Mouse (Mus musculus): ENCODE data around the gene Rnf121. TPM values are rescaled to one million over a fixed set of nuclear protein-coding genes. Genes with fewer than 3 reads are reported as not detected.

Rnf121 gene
- polyA plus RNA-seq, 1 experiment from 2014 or later: 29.3 TPM

DNA sequence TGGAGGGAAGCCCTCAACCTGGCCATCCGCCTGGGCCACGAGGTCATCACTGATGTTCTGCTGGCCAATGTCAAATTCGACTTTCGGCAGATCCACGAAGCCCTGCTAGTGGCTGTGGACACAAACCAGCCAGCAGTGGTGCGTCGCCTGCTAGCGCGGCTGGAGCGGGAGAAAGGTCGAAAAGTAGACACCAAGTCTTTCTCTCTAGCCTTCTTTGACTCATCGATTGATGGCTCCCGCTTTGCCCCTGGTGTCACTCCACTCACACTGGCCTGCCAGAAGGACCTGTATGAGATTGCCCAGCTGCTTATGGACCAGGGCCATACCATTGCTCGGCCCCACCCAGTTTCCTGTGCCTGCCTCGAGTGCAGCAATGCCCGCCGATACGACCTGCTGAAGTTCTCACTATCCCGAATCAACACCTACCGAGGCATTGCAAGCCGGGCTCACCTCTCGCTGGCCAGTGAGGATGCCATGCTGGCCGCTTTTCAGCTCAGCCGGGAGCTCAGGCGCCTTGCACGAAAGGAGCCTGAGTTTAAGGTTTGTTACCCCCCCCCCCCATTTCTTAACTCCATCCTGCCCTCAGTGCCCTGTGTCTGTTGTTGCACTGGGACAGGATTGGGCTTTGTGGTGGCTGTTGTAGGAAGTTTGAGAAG, 18.9 kb upstream of the Rnf121 start:
- Histone ChIP-seq H3K4me3 (ENCODE audit: low read depth, low read length) (no peak overlapping the region), H3K27me3 (ENCODE audit: insufficient read depth, low read length) (no peaks in the 10 kb centered on the region), H3K27ac (ENCODE audit: low read depth) (no peak overlapping the region), H3K4me1 (ENCODE audit: insufficient read depth) (no peaks in the 10 kb centered on the region), H3K4me2 (no peak overlapping the region), H3K9me3 (ENCODE audit: low read depth, low read length) (no peaks in the 10 kb centered on the region), H3K36me3 (ENCODE audit: insufficient read depth) (peaks cover 63% of the 10 kb centered on the region), H3K9ac (no peak overlapping the region)
- DNase-seq (no peak), ATAC-seq (ENCODE audit: insufficient read depth) (no peak)
- TF ChIP-seq CTCF (IDR thresholded peaks at IDR 0.05; ENCODE audit: low read depth): no peak
- WGBS: 81% methylated on average over 26 of the region's 26 CpGs

DNA sequence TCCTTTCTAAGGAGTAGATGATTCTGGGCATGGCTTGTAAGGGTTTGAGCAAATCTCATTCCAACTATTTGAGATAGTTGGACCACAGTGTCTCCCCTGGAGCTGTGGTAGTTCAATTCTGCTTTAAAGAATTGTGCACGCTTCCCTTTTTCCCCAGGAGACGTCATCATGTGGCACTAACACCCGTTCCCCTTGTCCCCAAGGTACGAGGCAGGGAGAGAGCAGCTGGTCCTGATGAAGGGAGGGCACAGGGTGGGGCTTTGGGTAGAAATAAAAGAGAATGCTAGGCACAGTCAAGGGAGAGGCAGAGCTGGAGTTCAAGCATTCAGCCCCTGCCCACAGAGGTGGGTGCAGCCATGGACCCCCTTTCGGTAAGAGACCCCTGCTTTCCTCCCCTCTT, 17.5 kb upstream of the Rnf121 start, which contains the start of gene Trpc2:
TSS of gene Trpc2 (plus strand) at position 301 of the 400 bp plus-strand sequence.
- Histone ChIP-seq H3K27ac (ENCODE audit: low read depth) (no peak within 1 kb of the TSS), H3K27me3 (ENCODE audit: insufficient read depth, low read length) (no peaks in the 10 kb centered on the region), H3K9me3 (ENCODE audit: low read depth, low read length) (no peaks in the 10 kb centered on the region), H3K4me2 (no peak within 1 kb of the TSS), H3K4me1 (ENCODE audit: insufficient read depth) (no peaks in the 10 kb centered on the region), H3K9ac (no peak within 1 kb of the TSS), H3K4me3 (ENCODE audit: low read depth, low read length) (no peak within 1 kb of the TSS), H3K36me3 (ENCODE audit: insufficient read depth) (peaks cover 70% of the 10 kb centered on the region)
- DNase-seq (no peak), ATAC-seq (ENCODE audit: insufficient read depth) (no peak)
- WGBS: 89% methylated on average over 5 of the region's 5 CpGs
- no peak for TF ChIP-seq CTCF (IDR thresholded peaks at IDR 0.05; ENCODE audit: low read depth)

DNA sequence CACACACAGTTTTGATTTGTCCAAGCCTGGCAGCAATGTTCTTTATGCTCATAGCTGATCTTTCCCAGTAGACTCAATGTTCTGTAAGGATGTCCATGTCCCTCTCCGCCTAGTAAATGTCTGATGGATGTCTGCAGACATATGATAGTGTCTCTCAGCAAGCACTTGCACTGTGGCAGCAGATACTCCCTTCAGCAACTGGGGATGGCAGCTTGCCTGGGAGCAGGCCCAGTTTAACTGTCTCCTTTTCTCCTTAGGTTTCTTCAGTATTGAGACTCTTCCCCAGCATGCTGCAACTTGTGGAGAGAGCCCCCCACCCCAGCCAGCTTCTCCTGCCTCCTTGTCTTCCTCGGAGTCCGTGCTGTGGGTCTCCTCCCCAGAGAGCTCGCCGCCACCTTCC, 16.5 kb upstream of the Rnf121 start:
- Histone ChIP-seq H3K9ac (no peak overlapping the region), H3K9me3 (ENCODE audit: low read depth, low read length) (no peaks in the 10 kb centered on the region), H3K4me3 (ENCODE audit: low read depth, low read length) (no peak overlapping the region), H3K27me3 (ENCODE audit: insufficient read depth, low read length) (no peaks in the 10 kb centered on the region), H3K4me1 (ENCODE audit: insufficient read depth) (no peaks in the 10 kb centered on the region), H3K36me3 (ENCODE audit: insufficient read depth) (peaks cover 80% of the 10 kb centered on the region), H3K4me2 (no peak overlapping the region), H3K27ac (ENCODE audit: low read depth) (no peak overlapping the region)
- no peak for TF ChIP-seq CTCF (IDR thresholded peaks at IDR 0.05; ENCODE audit: low read depth)
- WGBS: 91% methylated on average over 5 of the region's 5 CpGs
- DNase-seq (no peak), ATAC-seq (ENCODE audit: insufficient read depth) (no peak)

DNA sequence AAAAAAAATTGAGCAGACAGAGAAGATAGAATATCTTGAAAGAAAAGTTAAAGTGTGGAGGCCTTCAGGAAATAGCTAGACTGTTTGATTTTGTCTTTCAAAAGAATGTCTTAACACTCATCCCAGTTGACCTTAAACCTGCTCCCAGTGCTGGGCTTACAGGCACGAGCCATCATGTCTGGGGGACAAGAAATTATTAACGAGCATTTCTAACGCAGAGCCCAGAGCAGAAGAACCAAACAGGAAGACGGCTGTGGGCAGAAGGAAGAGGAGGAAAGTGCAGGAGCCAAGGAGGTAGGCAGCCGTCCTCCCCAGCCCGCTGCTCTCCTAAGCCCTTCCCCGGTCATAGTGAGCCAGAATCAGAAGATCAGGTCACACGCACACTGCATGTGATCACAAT, 15.0 kb upstream of the Rnf121 start:
- Histone ChIP-seq H3K27me3 (ENCODE audit: insufficient read depth, low read length) (no peaks in the 10 kb centered on the region), H3K27ac (ENCODE audit: low read depth) (no peak overlapping the region), H3K9me3 (ENCODE audit: low read depth, low read length) (no peaks in the 10 kb centered on the region), H3K4me1 (ENCODE audit: insufficient read depth) (no peaks in the 10 kb centered on the region), H3K4me2 (no peak overlapping the region), H3K9ac (no peak overlapping the region), H3K36me3 (ENCODE audit: insufficient read depth) (peaks cover 86% of the 10 kb centered on the region), H3K4me3 (ENCODE audit: low read depth, low read length) (no peak overlapping the region)
- WGBS: 84% methylated on average over 8 of the region's 8 CpGs
- DNase-seq (no peak), ATAC-seq (ENCODE audit: insufficient read depth) (no peak)
- no peak for TF ChIP-seq CTCF (IDR thresholded peaks at IDR 0.05; ENCODE audit: low read depth)

DNA sequence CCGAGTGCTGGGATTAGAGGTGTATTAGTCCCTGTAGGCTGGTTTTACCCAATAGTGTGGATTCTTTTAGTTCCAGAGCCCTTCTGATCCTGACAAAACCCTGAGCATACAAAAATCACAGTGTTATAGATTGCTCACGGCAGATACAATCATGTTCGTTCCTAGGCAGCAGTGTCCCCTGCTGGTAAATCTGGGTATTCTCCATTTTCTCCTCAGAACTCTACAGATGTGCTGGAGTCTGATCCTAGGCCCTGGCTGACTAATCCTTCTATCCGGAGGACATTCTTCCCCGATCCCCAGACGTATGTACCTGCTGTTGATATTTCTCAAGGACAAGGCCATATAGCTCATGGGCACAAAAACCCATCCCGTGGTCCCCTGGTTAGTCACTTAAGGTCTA, 13.2 kb upstream of the Rnf121 start:
- H3K4me3 ChIP-seq (ENCODE audit: low read depth, low read length): no peak overlapping the region
- no peak overlapping the region for H3K27ac ChIP-seq (ENCODE audit: low read depth)
- peak; percentile 72 for TF ChIP-seq CTCF (IDR thresholded peaks at IDR 0.05; ENCODE audit: low read depth)
- ATAC-seq (ENCODE audit: insufficient read depth) (no peak), DNase-seq (peak; percentile 70)
- no peaks in the 10 kb centered on the region for H3K4me1 ChIP-seq (ENCODE audit: insufficient read depth)
- H3K4me2 ChIP-seq: no peak overlapping the region
- WGBS: 77% methylated on average over 7 of the region's 7 CpGs
- H3K36me3 ChIP-seq (ENCODE audit: insufficient read depth): peaks cover 88% of the 10 kb centered on the region
- no peaks in the 10 kb centered on the region for H3K9me3 ChIP-seq (ENCODE audit: low read depth, low read length)
- H3K27me3 ChIP-seq (ENCODE audit: insufficient read depth, low read length): no peaks in the 10 kb centered on the region
- H3K9ac ChIP-seq: no peak overlapping the region

DNA sequence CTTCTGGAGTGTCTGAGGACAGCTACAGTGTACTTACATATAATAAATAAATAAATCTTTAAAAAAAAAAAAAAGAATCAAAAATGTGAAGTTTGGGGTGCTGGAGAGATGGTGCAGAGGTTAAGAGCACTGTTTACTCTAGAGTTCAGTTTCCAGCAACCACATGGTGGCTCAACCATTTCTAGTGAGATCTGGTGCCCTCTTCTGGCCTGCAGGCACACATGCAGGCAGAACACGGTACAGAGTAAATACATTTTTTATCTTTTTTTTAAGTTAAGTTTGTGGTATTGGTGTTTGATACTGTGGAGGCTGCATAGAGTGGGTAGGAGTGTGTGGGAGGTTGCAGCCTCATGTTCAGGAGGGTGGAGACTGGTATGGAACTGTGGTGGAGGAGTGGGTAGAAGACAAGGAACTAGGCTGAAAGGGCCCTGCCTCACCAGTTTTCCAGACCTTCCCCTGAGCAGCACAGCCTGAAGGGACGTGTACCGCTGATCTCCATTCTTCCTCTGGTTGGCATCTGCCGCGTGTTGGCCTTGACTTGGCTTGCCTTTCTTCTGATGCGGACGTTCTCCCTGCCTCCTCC, 11.5 kb upstream of the Rnf121 start:
- Histone ChIP-seq H3K27me3 (ENCODE audit: insufficient read depth, low read length) (no peaks in the 10 kb centered on the region), H3K27ac (ENCODE audit: low read depth) (no peak overlapping the region), H3K4me3 (ENCODE audit: low read depth, low read length) (no peak overlapping the region), H3K36me3 (ENCODE audit: insufficient read depth) (peaks cover 89% of the 10 kb centered on the region), H3K4me2 (no peak overlapping the region), H3K4me1 (ENCODE audit: insufficient read depth) (no peaks in the 10 kb centered on the region), H3K9ac (no peak overlapping the region), H3K9me3 (ENCODE audit: low read depth, low read length) (no peaks in the 10 kb centered on the region)
- 79% methylated on average over 7 of the region's 7 CpGs for WGBS
- ATAC-seq (ENCODE audit: insufficient read depth): peak; percentile 56; the same call in 1 of the 2 replicates
- peak; percentile 72 for TF ChIP-seq CTCF (IDR thresholded peaks at IDR 0.05; ENCODE audit: low read depth)
- peak; percentile 66 for DNase-seq

DNA sequence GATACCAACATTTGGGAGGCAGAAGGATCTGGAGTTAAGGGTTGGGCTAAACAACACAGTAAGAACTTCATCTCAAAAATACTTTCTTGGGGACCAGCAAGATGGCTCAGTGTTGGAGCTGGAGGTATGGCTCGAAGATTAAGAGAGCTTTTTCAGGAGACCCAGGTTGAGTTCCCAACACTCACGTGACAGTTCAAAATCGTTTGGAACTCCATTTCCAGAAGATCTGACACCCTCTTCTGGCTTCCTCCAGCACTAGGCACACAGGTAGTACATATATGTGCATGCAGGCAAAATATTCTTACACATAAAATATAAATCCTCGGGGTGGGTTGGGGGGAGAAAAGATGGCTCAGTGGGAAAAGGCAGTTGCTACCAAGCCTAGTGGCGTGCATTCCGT, 1.1 kb upstream of the Rnf121 start:
- H3K27ac ChIP-seq (ENCODE audit: low read depth): no peak overlapping the region
- peaks cover 12% of the 10 kb centered on the region; the same call in 1 of the 2 replicates for H3K4me1 ChIP-seq (ENCODE audit: insufficient read depth)
- H3K4me3 ChIP-seq (ENCODE audit: low read depth, low read length): peak overlapping the region; percentile 59
- DNase-seq (peak; percentile 7), ATAC-seq (ENCODE audit: insufficient read depth) (no peak)
- H3K9ac ChIP-seq: peak overlapping the region; percentile 67
- H3K4me2 ChIP-seq: peak overlapping the region; percentile 65
- peaks cover 10% of the 10 kb centered on the region; the same call in 1 of the 2 replicates for H3K36me3 ChIP-seq (ENCODE audit: insufficient read depth)
- no peak for TF ChIP-seq CTCF (IDR thresholded peaks at IDR 0.05; ENCODE audit: low read depth)
- 67% methylated on average over 6 of the region's 6 CpGs for WGBS
- no peaks in the 10 kb centered on the region for H3K9me3 ChIP-seq (ENCODE audit: low read depth, low read length)
- H3K27me3 ChIP-seq (ENCODE audit: insufficient read depth, low read length): no peaks in the 10 kb centered on the region
